Mouse (Mus musculus) liver, adult (tissue): ENCODE measurements around the gene Chml.

Experiments used
- GATA4 ChIP-seq: IDR thresholded peaks from 2 replicates; pipeline ENCODE4 v1.6.1; 2014; ENCODE audit warnings: mild to moderate bottlenecking, low read length; ENCODE audit not compliant: insufficient replicate concordance

The Chml gene

DNA sequence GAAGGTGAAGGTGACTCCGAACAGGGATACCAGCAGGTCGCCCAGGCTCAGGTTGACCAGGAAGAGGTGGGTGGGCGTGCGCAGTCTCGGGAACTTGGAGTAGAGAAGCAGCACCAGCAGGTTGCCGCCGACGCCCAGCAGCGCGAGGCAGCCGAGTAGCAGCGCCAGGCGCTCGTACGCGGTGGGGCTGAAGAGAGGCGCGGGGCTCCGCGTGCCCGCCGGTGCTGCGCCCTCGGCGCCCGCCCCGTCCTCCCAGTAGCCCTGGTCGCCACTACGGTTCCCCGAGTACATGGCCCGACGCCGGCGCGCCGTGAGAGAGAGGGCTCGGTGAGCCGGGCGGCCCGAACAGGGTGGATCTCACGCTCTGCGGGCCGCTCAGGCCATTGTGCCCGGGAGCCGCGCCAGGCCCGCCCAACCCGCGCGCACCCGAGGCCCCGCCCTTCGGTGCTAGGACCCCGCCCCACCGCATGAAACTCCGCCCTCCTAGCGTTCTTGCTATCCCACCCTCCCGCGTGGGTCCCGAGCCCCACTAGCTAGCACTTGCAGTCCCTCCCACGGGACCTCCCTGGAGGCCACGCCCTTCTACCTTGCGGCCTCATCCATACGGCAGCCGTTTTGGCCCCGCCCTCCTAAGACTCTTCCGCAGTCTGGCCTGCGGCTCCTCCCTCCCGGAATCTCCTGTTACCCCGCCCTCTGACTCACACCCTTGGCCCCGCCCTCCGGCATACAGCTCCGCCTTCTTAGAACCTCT lies at the start of gene Chml, which contains the start of gene Opn3:
Gene Chml, minus strand, starts transcription at position 656 of the 751 bp plus-strand sequence.
Gene Opn3, minus strand, starts transcription at position 531 of the 751 bp plus-strand sequence.
- no peak for TF ChIP-seq GATA4

DNA sequence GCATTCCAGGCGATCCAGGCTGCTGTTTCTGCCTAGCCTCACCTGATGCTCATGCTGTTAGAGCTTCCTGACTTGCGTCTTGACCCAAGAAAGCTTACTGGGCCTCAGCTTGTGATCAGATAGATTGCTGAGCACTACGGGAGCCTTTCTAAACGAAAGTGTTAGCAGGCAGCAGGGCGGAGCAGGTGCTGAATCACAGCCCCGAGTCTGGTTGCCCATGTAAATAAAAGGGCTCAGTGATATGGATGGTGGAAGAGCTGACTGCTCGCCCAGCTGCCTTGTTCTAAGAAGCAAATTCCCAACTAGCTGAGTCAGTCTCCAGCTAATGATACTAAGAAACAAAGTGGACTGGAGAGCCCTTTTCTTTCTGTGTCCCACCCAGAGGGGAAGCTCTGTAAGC lies 33.1 kb upstream of the Chml start:
- TF ChIP-seq GATA4, result no peak

DNA sequence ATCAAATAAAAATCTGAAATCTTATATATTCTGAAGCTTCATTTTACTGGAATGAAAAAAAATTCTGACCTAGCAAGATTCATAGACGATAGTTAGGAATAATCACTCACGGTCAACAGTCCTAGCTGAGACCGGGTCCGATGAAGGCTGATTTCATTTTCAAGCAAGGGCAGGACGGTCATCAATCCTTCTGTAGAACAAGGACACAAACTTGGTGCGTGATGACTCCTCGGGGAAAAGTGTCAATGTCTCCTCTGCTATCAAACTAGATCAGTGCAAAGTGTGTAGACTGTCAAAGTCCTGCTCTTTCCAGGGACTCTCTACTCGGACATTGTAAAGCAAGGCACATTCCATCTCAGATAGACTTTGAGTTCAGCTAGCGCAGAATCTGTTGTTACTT lies 24.1 kb upstream of the Chml start:
- TF ChIP-seq GATA4, result no peak

DNA sequence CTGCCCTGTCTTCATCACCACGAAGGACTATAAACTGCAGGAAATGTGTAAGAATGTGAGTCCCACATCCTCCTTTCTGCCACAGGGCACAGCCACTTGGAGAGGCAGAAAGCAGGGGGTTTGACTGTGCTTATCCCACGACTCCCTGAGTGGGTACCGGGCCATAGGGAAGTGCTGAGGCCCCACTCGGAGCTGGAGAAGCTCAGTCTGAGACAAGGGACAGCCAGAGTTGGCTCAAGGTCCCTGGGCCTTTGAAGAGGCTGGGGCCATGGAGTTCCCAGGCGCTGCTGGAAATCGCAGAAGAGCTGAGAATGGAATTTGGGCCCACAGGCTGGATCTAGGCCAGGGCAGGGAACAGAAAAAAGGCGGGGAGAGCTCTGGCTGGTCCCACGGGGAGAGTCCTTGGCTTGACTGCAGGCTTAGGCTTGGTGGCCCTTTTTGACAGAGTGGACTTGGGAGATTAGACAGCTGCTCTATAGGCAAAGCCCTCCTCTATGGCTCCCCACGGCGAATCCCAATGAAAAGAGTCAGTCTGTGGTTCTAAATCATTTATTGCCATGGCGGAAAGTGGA lies 19.7 kb upstream of the Chml start:
- TF ChIP-seq GATA4, result no peak

DNA sequence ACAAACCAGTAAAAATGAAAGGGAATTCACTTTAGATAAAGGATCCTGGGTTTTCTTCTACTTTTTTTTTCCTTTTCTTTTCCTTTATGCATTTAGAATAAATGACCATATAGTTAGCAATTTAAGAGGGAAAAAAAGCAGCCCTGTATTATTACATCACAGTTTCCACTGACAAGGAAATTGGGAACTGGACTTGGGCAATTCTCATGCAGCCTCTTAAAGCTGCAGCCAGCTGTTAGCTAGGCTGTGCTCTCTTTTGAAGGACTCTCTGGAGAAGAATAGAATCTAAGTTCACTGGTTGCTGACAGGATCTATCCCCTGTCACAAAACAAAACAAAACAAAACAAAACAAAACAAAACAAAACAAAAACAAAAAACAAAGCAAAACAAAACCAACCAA lies 15.3 kb upstream of the Chml start:
- TF ChIP-seq GATA4, result no peak

DNA sequence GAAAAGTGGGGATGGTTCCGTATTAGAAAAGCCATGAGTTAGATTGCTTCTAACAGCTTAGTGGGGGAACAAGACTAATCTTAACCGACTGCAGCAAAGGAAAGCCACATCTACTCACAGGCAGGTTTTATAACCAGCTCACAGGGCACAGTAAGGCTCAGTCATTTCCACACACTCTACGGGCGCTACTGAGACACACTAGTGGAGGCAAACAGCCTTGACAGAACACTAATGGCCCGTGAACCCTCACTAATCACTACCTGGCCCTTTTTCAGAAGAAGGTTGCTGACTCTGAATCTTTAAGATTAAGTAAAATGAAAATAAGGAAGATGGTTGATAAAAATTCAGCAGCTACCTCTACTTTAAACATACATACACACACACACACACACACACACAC lies 14.9 kb upstream of the Chml start:
- TF ChIP-seq GATA4, result no peak

DNA sequence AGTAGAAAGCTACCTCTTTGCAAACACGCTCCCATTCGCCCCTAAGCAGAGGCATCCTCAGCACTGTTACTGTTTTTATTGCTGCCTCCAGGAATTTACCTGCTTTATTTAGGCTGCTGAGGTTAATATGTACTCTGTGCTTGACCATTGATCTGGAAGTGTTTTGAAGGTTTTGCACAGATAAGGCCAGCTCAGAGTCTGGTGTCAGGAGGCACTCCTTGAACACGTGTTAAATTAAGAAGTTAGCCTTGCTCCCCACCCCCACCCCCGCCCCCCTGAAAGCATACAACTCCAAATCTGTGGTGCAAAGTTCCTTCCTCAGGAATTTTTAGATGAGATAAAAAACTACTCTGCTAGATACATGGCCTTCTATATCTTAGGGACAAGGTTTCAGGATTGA lies 8.4 kb upstream of the Chml start:
- no peak for TF ChIP-seq GATA4

DNA sequence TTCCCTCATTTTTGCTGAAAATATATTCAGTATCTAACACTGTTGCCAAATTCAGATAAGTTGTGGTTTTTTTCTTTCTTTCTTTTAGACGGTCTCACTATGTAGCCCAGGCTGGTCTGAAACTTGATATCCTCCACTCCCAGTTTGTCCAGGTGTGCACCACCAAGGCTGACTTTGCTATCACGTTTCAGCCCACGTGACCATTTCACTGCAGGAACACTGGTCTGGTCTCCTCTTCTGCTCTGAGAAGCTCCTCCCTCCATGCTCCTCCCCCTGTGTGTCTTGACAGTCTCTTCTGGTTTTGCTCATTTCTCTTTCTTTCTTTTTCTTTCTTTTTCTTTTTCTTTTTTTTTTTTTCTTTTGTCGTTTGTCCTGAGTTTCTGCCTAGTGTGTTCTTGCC lies 7.1 kb upstream of the Chml start:
- no peak for TF ChIP-seq GATA4

DNA sequence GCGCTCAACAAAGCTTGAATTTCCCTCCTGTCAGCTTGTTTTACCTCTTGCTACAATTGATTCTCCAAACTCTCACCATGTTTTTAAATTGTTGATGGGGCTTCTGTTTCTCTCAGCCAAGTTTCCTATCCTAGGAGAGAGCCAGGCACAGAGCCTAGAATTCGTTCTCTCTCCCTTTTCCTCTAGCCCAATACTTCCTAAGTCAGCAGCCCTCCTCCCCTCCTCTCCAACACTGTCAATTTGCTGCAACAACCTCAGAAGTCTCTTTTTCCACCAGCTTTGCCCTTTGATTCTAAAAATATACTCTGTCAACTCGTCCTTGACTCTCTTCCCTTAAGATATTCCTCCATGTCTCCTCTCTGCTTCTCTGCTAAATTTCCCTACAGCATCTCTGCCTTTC lies 6.7 kb upstream of the Chml start:
- TF ChIP-seq GATA4, result no peak

DNA sequence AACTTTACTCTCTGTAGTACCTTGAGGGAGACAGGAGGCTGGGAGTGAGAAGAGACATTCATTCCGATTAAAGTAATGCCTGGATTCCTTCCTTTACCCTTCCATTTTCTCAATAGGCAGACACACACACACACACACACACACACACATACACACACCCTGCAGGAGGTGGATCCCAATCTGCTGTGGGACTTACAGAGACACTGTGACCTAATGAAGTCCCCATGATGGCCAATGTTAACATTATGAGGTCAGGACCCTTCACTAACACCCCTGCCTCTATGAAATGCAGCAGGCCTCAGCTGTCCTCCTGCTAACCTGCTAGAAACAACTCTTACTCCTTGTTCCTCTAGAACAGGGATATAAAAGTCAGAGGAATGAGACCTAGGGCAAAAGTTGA lies 5.6 kb upstream of the Chml start, which contains the start of gene Wdr64:
Gene Wdr64, plus strand, starts transcription at position 301 of the 400 bp plus-strand sequence.
- TF ChIP-seq GATA4, result no peak

DNA sequence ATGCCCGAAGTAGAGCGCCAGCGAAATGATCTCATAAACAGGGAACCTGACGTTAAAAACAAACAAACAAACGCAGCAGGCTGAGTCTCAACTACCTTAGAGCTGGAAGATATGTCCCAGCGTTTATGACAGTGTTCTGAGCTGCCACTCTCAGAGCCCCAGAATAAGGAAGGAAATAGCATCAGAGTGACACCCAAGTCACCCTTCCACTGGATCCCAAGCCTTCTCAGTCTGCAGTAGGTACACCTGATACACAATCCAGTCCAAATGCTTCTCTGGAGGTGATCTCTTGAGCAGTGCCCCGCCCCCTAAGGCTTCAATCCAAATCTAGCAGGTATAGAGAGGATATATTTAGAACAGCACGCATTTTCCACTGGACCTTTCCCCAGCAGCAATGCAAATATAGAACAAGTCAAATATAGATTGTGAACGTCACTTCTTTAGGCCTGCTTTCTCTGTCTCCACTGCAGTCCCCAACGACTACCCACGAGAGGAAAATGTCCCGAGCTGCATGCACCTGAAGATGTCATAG lies 794 bp upstream of the Chml start:
- TF ChIP-seq GATA4, result no peak

DNA sequence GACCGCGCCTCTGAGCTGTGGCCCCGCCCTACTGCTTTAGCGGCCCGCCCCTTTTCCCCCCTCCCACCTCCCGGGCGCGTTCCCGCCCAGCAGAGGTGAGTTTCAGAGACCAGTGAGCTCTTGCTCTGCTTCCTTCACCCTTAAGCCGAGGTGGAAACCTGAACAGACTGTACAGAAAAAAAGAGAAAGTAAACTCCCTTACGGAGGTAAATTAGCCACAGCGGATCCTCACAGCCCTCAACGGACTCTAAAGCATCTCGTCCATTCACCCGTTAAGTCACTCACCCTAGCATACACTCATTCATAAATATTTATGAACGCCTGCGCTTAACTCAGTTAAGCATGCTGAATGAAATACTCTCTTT lies 278 bp upstream of the Chml start:
- TF ChIP-seq GATA4, result no peak

DNA sequence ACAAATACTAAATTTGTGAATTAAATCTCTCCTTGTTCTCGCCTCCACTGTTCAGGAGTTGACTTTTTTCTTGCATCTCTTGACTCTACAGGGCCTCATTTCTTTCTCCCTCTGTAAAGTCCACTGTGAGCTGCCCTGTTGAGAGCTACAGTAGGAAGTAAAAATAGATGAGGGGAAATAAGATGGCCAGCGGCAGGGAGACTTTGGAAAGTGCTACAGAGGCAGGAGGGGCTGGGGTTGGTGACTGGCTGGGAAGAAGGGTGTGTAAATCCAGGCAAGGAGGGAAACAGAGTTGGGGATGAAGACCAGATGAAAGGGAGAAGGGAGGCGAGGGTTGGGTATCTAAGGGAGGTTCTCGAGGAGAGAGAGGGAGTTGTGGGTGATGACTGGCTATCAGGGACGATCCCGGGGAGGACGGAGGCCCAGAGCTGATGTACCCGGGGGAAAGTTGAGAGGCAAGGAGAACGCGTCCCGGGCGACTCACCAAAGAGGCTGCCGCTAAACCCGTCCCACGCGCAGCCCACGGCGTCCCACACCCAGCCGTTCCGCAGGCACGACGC lies 935 bp downstream of the Chml start:
- no peak for TF ChIP-seq GATA4

DNA sequence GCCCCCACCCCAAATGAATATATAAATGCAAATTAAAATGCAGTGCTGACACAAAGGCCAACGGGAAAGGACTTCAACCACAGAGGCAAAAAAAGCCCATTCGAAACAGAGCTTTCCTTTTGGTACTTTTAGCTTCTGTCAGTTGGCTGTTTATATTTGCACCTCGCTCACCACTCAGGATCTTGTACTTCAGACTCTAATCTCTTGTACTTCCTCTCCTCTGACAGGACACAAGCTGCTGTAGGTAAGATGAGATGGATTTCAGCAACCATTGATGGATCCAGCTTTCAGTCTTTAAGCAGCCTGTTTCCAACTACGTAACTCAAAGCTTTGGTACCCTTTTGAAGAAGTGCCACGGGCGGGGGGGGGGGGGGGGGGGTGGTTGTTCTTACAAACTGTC lies 11.7 kb downstream of the Chml start:
- no peak for TF ChIP-seq GATA4

DNA sequence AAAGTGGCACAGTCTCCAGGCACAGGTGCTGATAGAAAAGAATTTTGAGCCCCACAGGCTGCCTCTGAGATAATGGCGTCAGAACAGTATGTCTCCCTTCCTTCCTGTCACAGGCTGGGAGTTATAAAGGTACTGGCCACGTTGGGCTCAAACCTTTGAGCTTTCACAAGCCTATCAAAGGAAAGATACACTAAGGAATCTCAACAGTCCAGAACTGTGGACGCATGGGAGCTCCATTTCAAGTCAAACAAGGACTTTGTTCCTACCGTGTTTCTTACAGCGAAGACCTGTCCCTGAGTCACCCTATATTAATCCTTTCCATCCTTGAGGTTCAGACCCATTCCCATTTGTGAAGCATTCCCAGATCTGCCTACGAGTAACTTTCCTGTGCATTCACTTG lies 15.2 kb downstream of the Chml start:
- no peak for TF ChIP-seq GATA4

DNA sequence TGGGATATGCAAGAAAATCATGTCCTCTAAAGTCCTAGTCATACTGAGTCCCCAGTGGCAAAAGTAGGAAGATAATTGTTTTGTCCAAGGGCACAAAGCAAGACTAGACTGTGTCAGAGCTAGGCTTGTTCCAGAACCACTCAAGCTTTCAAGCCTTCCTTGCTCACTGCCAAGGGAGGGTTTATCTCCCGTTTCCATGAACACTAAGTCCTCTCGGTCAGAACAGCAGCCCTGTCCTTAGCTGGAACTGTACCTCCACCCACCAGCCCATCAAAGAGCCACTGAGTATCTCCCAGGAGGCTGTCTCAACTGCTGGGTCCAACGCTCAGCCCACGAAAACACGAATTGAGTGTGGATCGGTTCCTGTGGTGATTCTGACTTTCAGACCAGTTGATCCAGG lies 17.6 kb downstream of the Chml start:
- no peak for TF ChIP-seq GATA4

DNA sequence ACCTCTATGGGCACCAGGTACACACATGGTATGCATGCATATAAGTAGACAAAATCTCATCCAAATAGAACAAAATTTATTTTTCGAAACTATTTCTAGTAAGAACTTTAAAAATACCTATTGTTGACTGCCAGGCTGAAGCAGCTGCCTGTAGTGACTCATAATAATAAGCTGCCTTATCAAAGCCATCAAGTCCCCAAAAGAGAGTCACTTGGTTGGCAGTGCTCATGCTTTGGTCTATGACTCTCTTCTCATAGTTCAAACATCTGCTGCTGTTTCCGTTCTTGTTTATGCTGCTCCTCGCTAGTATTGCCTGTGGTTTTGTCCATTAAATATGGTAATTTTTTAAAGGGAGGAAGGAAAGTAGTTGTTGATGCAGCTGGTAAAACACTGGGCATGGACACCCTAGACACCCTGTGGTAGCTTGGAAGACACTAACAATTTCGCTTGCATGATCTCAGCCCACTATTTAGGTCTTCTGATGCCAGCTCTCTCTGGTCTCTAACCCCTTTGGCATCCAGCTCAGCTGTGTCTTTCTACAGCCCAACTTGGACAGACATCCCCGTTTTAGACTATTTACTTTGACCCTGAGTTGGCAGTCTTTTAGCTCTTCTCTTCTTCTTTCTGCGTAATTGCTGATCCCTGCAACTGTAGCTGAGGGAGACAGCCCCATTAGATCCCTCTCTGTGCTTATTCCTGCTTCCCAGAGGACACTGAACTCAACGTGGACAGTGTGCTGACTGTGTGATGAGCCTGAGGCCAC lies 19.0 kb downstream of the Chml start:
- no peak for TF ChIP-seq GATA4
